Mouse (Mus musculus): ENCODE results near the gene Clint1. TPM values are rescaled to one million over a fixed set of nuclear protein-coding genes. Genes with fewer than 3 reads are reported as not detected.

Gene Clint1
- polyA plus RNA-seq, 1 experiment from 2014 or later: 72.7 TPM

- no peak overlapping the region for H3K4me2 ChIP-seq
- H3K27ac ChIP-seq (ENCODE audit: low read depth): no peak overlapping the region
- no peaks in the 10 kb centered on the region for H3K27me3 ChIP-seq (ENCODE audit: insufficient read depth, low read length)
- no peaks in the 10 kb centered on the region for H3K36me3 ChIP-seq (ENCODE audit: insufficient read depth)
- WGBS: 84% methylated on average over 3 of the region's 3 CpGs
- DNase-seq: peak; percentile 68
- H3K4me3 ChIP-seq (ENCODE audit: low read depth, low read length): no peak overlapping the region
- no peaks in the 10 kb centered on the region for H3K4me1 ChIP-seq (ENCODE audit: insufficient read depth)
- no peak overlapping the region for H3K9ac ChIP-seq
- H3K9me3 ChIP-seq (ENCODE audit: low read depth, low read length): no peaks in the 10 kb centered on the region
- peak; percentile 35 for TF ChIP-seq CTCF (IDR thresholded peaks at IDR 0.05; ENCODE audit: low read depth)
- ATAC-seq (ENCODE audit: insufficient read depth): no peak
Measured at GRCm38 (mm10) chr11:45959598-45959997, 107.7 kb downstream of the Clint1 start.

- ATAC-seq (ENCODE audit: insufficient read depth) (no peak), DNase-seq (no peak)
- 79% methylated on average over 5 of the region's 5 CpGs for WGBS
- no peak overlapping the region for H3K4me3 ChIP-seq (ENCODE audit: low read depth, low read length)
- no peaks in the 10 kb centered on the region for H3K4me1 ChIP-seq (ENCODE audit: insufficient read depth)
- no peaks in the 10 kb centered on the region for H3K9me3 ChIP-seq (ENCODE audit: low read depth, low read length)
- no peak overlapping the region for H3K4me2 ChIP-seq
- no peak overlapping the region for H3K9ac ChIP-seq
- H3K36me3 ChIP-seq (ENCODE audit: insufficient read depth): no peaks in the 10 kb centered on the region
- no peak overlapping the region for H3K27ac ChIP-seq (ENCODE audit: low read depth)
- H3K27me3 ChIP-seq (ENCODE audit: insufficient read depth, low read length): no peaks in the 10 kb centered on the region
- TF ChIP-seq CTCF (IDR thresholded peaks at IDR 0.05; ENCODE audit: low read depth): no peak; the same call in 1 of the 2 replicates
Measured at GRCm38 (mm10) chr11:45960003-45960402, 108.2 kb downstream of the Clint1 start.

Small RNA genes lying within 50 kb of the gene (microRNA-seq; reads per million reads assigned to microRNA genes)
- gene Gm22751 (ENCODE audit: borderline number of aligned reads): not detected

Other genes starting within 250 kb of the Clint1 start
- gene Lsm11, start 92.9 kb downstream of the Clint1 start, polyA plus RNA-seq (2014; fragmentation: Nextera tagmentation; extraction: Ambion mirVana): 9.9 and 10.0 TPM in 2 replicates
- 11.6 and 14.1 TPM in 2 replicates for gene Thg1l, start 103.4 kb downstream of the Clint1 start, polyA plus RNA-seq (2014; fragmentation: Nextera tagmentation; extraction: Ambion mirVana)
- 0.09 and 0.12 TPM in 2 replicates for gene Sox30, start 128.3 kb downstream of the Clint1 start, polyA plus RNA-seq (2014; fragmentation: Nextera tagmentation; extraction: Ambion mirVana)
- gene Gm12166, start 200.3 kb downstream of the Clint1 start, polyA plus RNA-seq (2014; fragmentation: Nextera tagmentation; extraction: Ambion mirVana): 4.9 and 6.1 TPM in 2 replicates
- gene Adam19, start 203.9 kb downstream of the Clint1 start, polyA plus RNA-seq (2014; fragmentation: Nextera tagmentation; extraction: Ambion mirVana): 25.4 and 27.0 TPM in 2 replicates

All from lung, embryonic 14.5 days (tissue).